Mouse (Mus musculus): ENCODE measurements around the gene Tmem238.
"Not testable (repeated sequence)": the region's sequence is repeated elsewhere in the genome, so short reads cannot be mapped to it uniquely, and the experiment has no call there.

Gene Tmem238

DNA sequence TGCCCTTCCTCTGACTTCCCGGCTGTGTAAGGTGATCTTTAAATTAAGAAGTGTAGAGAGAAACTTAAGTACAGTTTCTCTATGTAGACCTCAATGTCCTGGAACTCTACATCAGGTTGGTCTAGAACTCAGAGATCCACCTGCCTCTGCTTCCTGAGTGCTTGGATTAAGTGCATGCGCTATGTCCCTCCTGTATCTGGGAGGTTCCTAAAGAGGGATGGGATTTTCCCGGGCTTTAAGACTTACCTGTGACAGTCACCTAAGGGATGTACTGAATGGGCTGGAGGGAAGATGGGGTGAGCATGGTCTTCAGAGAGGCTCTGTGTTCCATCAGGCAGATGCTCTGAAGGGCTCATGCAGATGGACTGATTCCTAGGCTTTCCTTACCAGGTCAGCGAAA is 4.2 kb upstream of the Tmem238 start:
- in situ Hi-C loops (cut with MboI; ENCODE audit: low pct_unique_long_range_greater_than_20kb in 1 of 2, low sequenced_read_pairs in 2 of 2, unreplicated experiment in 1 of 2) = no loop called here

DNA sequence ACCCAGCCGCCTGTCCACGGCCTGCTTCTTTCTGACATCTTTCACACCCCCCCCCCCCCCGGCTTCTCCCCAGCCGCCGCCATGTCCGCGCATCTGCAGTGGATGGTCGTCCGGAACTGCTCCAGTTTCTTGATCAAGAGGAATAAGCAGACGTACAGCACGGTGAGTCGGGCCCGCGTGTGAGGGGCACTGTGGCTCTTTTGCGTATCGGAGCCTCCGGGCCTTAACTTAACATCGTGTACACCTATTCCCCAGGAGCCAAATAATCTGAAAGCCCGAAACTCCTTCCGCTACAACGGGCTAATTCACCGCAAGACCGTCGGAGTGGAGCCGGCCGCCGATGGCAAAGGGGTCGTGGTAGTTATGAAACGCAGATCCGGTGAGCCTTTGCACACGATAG is 3.8 kb upstream of the Tmem238 start:
- in situ Hi-C loops (cut with MboI; ENCODE audit: low pct_unique_long_range_greater_than_20kb in 1 of 2, low sequenced_read_pairs in 2 of 2, unreplicated experiment in 1 of 2) = not testable (repeated sequence)

DNA sequence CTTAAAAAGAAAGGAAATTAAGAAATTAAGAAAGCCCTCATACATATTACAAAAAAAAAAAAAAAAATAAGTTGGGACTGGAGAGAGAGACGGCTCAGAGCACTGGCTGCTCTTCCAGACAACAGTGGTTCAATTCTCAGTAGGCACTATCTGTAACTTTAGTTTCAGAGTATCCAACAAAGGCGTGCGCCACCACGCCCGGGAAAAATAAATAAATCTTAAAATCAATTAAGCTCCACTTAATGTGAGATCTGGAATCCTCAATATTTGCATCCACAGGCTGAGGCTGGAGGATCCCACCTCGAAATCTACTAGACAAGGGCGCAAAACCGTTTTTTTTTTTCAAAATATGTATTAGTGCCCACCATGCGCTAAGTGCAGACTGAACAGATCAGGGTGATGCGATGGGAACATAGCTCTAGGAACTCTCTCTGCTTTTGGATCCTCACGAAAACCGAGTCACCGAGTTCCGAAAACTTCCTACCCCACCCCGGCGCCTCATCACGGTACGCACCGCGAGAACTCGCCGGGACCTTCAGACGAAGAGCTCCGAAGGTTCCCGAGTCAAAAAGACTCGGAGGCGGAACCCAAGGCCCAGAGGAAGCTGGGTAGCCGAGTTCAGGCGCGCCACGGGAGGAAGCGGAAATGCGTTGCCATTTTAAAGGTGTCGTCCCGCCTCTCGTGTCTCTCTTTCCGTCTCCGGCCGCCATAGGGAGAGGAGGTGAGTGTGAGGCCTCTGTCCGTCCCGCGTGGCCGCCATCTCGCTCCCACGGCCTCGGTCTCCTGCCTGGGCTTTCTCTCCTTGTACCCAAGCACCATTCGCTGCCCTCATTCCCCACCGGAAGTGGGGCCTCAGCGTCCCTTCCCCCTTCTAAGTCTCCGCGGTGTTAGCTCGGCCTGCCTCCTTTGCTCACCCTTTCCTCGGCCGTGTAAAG is 3.1 kb upstream of the Tmem238 start, which contains the start of gene Rpl28:
TSS of gene Rpl28 (plus strand) at position 597 of the 935 bp plus-strand sequence.
- in situ Hi-C loops (cut with MboI; ENCODE audit: low pct_unique_long_range_greater_than_20kb in 1 of 2, low sequenced_read_pairs in 2 of 2, unreplicated experiment in 1 of 2) = no loop called here

DNA sequence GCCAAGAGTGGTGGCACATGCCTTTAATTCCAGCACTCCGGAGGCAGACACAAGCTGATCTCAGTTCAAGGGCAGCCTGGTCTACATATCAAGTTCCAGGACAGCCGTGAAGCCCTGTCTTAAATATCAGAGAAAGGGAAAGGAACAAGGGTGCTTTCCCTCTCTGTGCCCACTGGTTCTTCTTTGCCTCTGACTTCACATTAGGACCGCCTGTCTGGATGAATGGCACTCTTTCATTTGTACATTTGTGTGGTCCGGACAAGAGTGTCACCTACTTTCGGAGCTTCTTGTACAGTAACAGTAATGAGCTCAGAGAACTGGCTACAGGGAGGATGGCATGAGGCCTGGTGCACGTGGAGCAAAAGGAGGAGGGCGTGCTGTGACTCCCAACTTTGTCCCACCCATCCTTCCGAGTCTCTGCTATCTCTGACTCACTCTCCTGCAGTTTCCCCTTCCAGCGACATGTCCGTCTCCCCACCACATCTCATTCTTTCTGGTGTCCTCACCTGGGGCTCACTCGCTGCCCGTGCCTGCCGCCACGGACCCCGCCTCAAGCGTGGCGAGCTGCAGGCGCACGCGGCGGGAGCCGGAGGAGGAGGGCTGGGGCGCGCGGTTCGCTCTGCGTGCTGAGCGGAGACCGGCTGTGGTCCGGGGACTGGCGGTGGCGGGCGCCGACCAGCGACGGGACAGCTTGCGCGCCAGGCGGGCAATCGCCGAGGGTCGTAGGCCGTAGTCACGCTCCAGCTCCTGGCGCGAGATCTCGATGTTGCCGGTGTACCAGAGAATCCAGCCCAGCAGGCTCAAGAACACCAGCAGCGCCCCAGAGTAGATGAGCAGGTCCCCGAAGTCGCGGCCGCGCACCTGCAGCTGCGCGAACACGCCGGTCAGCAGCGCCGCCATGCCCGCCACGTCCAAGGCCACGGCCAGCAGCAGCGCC is 689 bp downstream of the Tmem238 start:
- in situ Hi-C loops (cut with MboI; ENCODE audit: low pct_unique_long_range_greater_than_20kb in 1 of 2, low sequenced_read_pairs in 2 of 2, unreplicated experiment in 1 of 2) = no loop called here

DNA sequence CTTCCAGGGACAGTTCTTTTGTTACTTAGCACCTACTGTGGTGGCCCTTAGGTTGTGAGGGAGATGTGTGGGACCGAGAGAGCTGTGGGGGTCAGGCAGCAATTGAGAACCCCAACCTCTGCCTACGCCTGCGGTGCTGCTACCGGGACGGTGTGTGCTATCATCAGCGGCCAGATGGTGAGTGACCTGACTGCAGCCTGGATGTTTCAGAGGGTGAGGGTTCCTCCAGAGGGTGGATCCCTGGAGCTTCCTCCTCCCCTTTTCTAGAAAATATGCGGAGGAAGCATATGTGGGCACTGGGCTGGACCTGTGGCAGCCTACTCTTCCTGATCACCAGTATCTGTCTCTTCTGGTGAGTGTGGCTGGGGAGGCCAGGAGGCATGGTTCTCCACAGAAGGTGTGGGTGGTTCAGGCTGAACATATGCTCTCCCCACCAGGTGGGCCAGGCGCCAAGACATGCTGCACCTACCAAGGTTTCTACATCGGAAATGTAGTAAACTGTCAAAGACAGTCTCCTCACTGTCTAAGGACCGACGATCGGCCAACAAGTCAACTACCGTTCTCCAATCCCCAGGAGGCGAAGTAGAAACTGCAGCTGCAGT is 5.7 kb downstream of the Tmem238 start:
- in situ Hi-C loops (cut with MboI; ENCODE audit: low pct_unique_long_range_greater_than_20kb in 1 of 2, low sequenced_read_pairs in 2 of 2, unreplicated experiment in 1 of 2) = no loop called here

DNA sequence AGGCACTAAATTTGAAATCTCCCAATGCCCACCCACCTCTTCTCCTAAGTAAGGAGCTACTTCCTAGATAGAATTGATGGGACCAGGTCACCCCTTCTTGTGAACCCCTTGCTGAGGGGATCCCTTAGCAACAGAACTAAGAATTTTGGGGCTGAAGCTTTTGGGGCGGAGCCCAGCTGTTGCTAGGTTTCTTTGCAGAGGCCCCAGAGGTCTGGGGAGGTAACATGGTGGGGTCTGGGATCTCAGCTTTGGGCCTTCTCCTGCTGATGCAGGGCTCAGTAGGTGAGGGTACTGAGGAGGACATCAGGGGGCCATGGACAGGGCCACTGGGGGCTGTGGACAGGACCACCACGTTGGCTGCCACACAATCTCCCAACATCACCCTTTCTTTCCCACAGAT is 6.7 kb downstream of the Tmem238 start, which contains the start of the genes Il11 and Tmem190:
TSS of gene Il11 (minus strand) at position 101 of the 400 bp plus-strand sequence.
TSS of gene Tmem190 (plus strand) at position 179 of the 400 bp plus-strand sequence.
- in situ Hi-C loops (cut with MboI; ENCODE audit: low pct_unique_long_range_greater_than_20kb in 1 of 2, low sequenced_read_pairs in 2 of 2, unreplicated experiment in 1 of 2) = no loop called here

DNA sequence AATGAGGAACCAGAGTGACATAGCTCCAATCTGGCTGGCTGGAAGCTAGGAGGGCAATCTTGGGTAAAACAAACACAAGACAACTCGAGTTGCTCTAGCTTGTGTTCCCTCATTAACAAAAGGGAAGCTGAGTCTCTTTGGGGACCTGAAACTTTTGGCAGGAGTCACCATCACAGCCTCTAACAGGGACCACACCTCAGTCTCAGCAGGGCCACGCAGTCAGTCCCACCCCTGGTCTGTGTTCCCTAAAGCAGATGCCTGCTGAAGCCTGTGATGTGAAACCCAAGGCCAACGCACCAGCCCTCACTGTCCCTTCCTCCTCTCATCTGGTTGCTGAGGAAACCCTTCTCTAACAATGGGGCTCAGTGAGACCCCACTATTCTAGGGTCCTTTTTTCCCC is 7.3 kb downstream of the Tmem238 start:
- in situ Hi-C loops (cut with MboI; ENCODE audit: low pct_unique_long_range_greater_than_20kb in 1 of 2, low sequenced_read_pairs in 2 of 2, unreplicated experiment in 1 of 2) = no loop called here

DNA sequence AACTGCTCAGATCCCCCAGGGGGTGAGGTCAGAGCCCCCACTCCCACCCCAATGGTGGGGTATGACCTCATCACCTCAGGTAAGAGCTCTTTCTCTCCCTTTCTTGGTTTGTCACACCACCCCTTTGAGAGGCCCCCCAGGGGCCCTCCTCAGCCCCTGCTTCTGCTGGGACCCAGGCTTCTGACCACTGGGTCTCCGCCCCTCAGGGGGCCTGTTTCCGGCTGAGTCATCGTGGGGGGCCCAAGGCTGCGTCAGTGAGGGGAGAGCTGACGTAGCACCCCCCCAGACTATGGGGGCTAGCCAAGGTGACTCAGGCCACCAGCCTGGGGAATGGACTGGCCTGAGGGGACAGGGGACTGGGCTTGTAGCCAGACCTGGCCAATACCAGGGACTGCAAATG is 9.5 kb downstream of the Tmem238 start:
- in situ Hi-C loops (cut with MboI; ENCODE audit: low pct_unique_long_range_greater_than_20kb in 1 of 2, low sequenced_read_pairs in 2 of 2, unreplicated experiment in 1 of 2) = no loop called here

DNA sequence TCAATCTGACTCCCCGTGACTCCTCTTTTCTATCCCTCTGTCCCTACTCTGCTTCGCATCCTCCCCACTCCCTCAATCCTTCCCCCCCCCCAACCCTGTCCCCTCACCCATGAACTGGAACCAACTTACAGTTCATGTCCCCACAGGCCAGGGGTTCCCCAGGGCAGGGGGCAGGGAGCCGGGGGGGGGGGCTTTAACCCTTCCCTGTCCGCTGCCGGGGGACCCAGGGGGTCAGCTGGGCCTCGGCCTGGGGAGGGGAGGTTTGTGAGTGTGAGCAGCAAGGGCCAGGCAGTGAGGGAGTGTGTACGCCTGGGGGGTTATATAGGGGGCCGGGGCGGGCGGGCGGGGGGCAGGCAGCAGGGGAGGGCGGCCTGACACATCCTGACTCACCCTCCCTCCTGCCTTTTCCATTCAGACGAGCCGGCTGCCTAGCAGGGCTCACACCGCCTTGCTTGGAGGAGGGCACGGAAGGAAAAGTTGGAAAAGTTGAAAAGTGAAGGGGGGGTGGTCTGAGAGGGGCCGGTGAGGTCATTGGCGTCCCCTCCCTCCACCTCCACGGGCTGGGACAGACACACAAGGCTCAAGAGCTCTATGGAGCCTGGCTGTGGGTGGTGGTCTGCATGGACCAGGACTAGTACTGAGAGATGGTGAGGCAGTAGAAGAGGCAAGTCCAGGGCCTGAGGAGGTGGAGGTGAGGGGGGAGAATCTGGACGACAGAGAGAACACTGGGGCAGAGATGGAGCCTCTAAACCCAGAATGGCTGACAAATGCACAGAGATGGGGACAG is 11.4 kb downstream of the Tmem238 start:
- in situ Hi-C loops (cut with MboI; ENCODE audit: low pct_unique_long_range_greater_than_20kb in 1 of 2, low sequenced_read_pairs in 2 of 2, unreplicated experiment in 1 of 2) = no loop called here

DNA sequence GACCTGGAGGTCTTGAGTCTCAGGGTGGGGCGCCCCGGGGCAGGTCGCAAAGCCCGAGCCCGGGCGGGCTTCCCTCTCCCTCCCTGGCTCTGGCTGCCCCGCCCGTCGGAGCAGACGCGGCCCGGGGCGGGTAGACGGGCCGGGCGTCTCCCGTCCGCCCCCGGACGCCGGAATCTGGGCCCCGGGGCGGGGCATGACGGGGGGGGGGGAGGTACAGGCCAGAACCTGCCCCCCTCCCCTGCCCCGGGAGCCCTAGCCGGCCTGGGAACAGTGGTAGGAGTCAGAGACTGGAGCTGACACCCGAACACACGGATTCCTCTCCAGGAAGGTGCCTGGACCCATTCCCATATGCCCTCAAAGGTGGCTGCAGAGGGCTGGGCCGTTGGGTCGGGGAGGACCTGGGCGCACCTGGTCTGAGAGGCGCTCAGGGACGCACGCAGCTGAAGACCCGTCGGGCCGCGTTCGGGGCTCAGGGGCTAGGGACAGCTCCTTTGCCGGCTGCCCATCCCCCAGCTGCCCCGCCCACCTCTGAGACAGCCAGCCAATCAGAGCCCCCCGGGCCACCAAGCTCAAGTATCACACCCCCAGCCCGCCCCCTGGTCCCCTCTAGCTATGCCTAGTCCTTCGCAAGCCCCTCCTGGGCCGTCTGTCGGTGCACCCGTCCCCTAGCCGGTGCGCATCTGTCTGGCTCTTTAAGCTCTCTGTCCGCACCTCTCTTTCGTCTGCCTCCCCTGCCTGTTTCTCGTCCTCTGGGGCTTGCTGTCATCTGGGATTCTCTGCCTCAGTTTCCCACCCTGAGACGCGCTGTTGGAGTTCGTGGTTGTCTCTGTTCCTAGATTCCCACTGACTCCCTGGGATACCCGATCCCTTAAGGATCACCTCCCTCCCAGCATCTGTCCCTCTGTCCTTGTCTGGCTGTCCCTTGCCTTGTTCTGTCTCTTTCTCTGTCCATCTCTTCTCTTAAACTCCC is 12.3 kb downstream of the Tmem238 start:
- in situ Hi-C loops (cut with MboI; ENCODE audit: low pct_unique_long_range_greater_than_20kb in 1 of 2, low sequenced_read_pairs in 2 of 2, unreplicated experiment in 1 of 2) = no loop called here

DNA sequence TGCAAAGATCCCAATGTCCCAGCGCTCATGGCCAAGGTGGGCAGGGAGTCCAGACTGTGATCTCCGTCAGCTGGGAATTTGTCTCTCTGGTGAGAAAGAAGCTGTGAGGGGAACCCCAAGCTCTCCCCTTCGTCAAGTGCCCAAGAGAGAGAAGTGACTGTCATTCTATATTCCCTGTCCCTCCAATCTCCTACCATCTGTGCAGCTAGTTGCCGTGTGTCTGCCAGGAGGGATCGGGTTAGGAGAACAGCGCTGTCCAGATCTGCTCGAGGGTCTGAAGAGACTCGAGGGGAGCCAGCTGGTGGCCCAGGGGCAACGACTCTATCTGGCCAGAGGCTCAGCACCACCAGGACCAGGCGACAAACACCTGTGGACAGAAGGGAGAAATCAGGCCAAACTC is 13.3 kb downstream of the Tmem238 start:
- in situ Hi-C loops (cut with MboI; ENCODE audit: low pct_unique_long_range_greater_than_20kb in 1 of 2, low sequenced_read_pairs in 2 of 2, unreplicated experiment in 1 of 2) = no loop called here

DNA sequence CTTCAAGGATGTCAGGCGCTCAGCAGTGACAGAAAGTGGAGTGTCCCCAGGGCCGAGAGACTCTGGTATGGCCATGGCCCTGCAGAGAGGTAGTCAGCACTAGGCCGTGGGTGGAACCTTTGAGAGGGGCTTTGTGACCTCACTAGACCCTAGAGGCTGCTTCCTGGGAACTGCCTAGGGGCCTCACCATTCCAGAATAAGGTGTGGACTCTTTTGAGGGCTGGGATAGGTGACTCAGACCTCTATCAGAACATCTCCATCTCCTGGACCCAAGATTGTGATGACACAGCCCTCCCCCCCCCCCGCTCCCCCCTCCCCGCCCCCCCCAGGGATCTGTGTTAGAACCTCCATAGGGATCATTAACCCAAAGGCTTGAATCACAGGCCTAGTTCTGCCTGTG is 18.3 kb downstream of the Tmem238 start, which contains the start of gene Fam71e2:
TSS of gene Fam71e2 (minus strand) at position 101 of the 400 bp plus-strand sequence.
- in situ Hi-C loops (cut with MboI; ENCODE audit: low pct_unique_long_range_greater_than_20kb in 1 of 2, low sequenced_read_pairs in 2 of 2, unreplicated experiment in 1 of 2) = no loop called here

DNA sequence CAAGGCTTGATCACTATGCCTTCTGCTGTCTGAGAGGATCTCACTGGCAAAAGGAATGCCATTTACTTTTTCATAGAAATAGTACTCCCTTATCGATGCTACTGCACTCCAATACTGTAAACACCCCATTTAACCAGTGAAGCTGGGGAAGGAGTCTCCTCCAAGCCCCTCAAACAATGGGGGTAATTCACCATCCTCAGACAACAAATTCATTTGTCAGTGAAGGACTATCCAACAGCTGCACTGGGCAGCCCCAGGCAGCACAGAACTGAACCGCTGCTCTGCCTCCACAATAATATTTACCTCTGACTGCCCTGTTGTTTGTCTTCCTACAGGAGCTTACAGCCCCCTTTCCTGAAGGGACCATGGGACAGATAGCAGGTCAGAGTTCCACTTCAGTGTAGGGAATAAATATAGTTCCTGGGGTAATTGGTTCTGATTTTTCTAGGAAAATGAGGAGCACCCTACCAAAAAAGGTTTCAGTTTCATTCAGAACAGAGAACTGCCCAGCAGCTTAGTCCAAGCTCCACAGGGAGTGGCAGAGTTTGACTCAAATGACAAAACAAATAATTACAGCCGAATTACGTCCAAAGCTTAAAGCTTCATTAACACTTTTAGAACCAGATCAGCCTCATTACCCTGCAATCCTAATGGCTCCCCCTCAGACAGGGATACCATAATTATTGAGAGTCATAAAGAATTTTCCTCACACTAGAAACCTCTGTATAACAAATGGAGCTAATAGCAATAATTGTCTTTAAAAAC is 24.3 kb downstream of the Tmem238 start:
- in situ Hi-C loops (cut with MboI; ENCODE audit: low pct_unique_long_range_greater_than_20kb in 1 of 2, low sequenced_read_pairs in 2 of 2, unreplicated experiment in 1 of 2) = no loop called here

DNA sequence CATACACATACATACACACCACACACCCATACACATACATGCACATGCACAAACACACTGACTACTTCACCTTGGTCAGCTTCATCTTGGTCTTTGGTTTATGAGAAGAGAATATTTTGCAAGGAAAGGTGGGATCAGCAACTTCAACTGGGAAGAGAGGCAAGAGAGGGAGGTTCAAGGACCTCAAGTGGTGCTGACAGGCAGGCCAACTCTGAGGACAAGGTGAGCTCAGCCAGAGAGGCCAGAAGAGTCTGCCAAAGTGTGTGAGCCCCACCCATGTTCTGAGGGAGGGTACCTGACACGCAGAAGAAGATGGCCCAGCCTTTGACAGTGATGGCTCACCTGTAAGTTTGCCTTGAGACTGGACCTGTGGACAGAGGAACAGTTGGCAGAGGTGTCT is 29.8 kb downstream of the Tmem238 start:
- in situ Hi-C loops (cut with MboI; ENCODE audit: low pct_unique_long_range_greater_than_20kb in 1 of 2, low sequenced_read_pairs in 2 of 2, unreplicated experiment in 1 of 2) = no loop called here

DNA sequence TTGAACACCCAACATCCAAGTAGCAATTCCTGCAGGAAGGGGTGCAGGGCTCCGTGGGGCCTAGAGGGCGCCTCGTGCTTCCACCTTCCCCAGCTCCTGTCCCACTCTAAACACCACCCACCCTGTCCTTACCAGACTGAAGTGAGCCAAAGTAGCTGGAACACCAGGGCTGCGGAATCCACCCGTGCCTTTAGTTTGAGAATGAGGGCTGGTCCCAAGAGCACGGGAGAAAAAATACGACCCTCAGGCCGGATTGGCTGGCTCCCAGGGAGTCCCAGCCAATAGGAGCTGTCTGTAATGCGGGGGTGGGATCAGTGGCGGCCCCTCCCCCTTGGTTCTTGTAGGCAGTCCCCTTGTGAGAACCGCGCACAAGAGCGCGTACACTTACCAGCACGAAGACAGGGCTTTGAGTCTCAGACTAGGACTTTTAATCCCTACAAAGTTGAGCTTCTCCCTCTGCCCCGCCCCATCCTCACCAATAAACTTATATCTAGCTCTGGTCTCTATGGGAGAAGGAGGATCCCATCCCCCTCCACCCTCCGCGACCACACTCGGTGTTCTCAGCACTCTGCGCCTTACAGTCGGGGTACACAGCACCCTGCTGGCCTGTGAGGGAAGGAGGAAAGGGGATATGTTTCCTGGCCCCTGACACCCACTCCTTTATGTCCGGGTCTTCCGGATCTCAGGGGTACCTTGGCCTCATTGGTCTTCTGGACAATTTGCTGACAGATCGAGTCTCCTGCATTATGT is 36.5 kb downstream of the Tmem238 start, which contains the start of gene Cox6b2:
TSS of gene Cox6b2 (minus strand) at position 274 of the 750 bp plus-strand sequence.
- in situ Hi-C loops (cut with MboI; ENCODE audit: low pct_unique_long_range_greater_than_20kb in 1 of 2, low sequenced_read_pairs in 2 of 2, unreplicated experiment in 1 of 2) = no loop called here
